Mouse (Mus musculus): ENCODE results near the gene Ripply2.
"Not testable (repeated sequence)": the region's sequence is repeated elsewhere in the genome, so short reads cannot be mapped to it uniquely, and the experiment has no call there.

The Ripply2 gene

GRCm38 (mm10) chr9:87015288-87015937 is at the start of gene Ripply2:
Ripply2 (plus strand) TSS chr9:87015537.
- no peak for DNase-seq (ENCODE audit: low read depth, low spot score)

- not testable (repeated sequence) for DNase-seq (ENCODE audit: low read depth, low spot score)
Observed at GRCm38 (mm10) chr9:86972471-86972870, 42.9 kb upstream of the Ripply2 start.

GRCm38 (mm10) chr9:86973562-86973961 is 41.8 kb upstream of the Ripply2 start:
- DNase-seq (ENCODE audit: low read depth, low spot score) = no peak

GRCm38 (mm10) chr9:86976896-86977295 is 38.4 kb upstream of the Ripply2 start:
- DNase-seq (ENCODE audit: low read depth, low spot score) = no peak

GRCm38 (mm10) chr9:86978257-86978907 is 37.0 kb upstream of the Ripply2 start:
- no peak for DNase-seq (ENCODE audit: low read depth, low spot score)

- DNase-seq (ENCODE audit: low read depth, low spot score) = no peak
Observed at GRCm38 (mm10) chr9:86980048-86980447, 35.3 kb upstream of the Ripply2 start.

GRCm38 (mm10) chr9:86980942-86981341 is 34.4 kb upstream of the Ripply2 start:
- DNase-seq (ENCODE audit: low read depth, low spot score) = no peak

GRCm38 (mm10) chr9:86981551-86981950 is 33.8 kb upstream of the Ripply2 start:
- no peak for DNase-seq (ENCODE audit: low read depth, low spot score)

GRCm38 (mm10) chr9:86984583-86984982 is 30.8 kb upstream of the Ripply2 start:
- no peak for DNase-seq (ENCODE audit: low read depth, low spot score)

- no peak for DNase-seq (ENCODE audit: low read depth, low spot score)
Observed at GRCm38 (mm10) chr9:86985105-86985504, 30.2 kb upstream of the Ripply2 start.

GRCm38 (mm10) chr9:86986703-86987296 is 28.5 kb upstream of the Ripply2 start:
- peak; percentile 11 for DNase-seq (ENCODE audit: low read depth, low spot score)

- no peak for DNase-seq (ENCODE audit: low read depth, low spot score)
Observed at GRCm38 (mm10) chr9:86989822-86990221, 25.5 kb upstream of the Ripply2 start.

- DNase-seq (ENCODE audit: low read depth, low spot score) = no peak
Observed at GRCm38 (mm10) chr9:86991758-86992157, 23.6 kb upstream of the Ripply2 start.

GRCm38 (mm10) chr9:86997046-86997691 is 18.2 kb upstream of the Ripply2 start:
- no peak for DNase-seq (ENCODE audit: low read depth, low spot score)

- DNase-seq (ENCODE audit: low read depth, low spot score) = no peak
Observed at GRCm38 (mm10) chr9:86999956-87000582, 15.3 kb upstream of the Ripply2 start.

- no peak for DNase-seq (ENCODE audit: low read depth, low spot score)
Observed at GRCm38 (mm10) chr9:87004701-87005434, 10.5 kb upstream of the Ripply2 start.

GRCm38 (mm10) chr9:87005435-87005779 is 9.9 kb upstream of the Ripply2 start:
- DNase-seq (ENCODE audit: low read depth, low spot score) = no peak

GRCm38 (mm10) chr9:87008507-87008906 is 6.8 kb upstream of the Ripply2 start:
- no peak for DNase-seq (ENCODE audit: low read depth, low spot score)

GRCm38 (mm10) chr9:87008919-87009318 is 6.4 kb upstream of the Ripply2 start:
- no peak for DNase-seq (ENCODE audit: low read depth, low spot score)

- DNase-seq (ENCODE audit: low read depth, low spot score) = no peak
Observed at GRCm38 (mm10) chr9:87015938-87016294, 579 bp downstream of the Ripply2 start.

- peak; percentile 95 for DNase-seq (ENCODE audit: low read depth, low spot score)
Observed at GRCm38 (mm10) chr9:87021778-87022523, 6.6 kb downstream of the Ripply2 start, which contains the start of gene Cyb5r4. Cyb5r4 (plus strand) TSS chr9:87022014.

All from embryo, embryonic 11.5 days (tissue).